Mouse (Mus musculus) kidney, embryonic 16.5 days (tissue): ENCODE measurements around the gene Trp53inp2. TPM values are rescaled to one million over a fixed set of nuclear protein-coding genes. Genes with fewer than 3 reads are reported as not detected.

ENCODE experiments used
- ATAC-seq: fragments of 200-750 bp; cut with Nextera tagmentation; 2 replicates; pipeline ENCODE4 v1.8.0; 2017; ENCODE audit warnings: moderate TSS enrichment; ENCODE audit not compliant: low FRiP score, low TSS enrichment
- H3K27ac ChIP-seq: fragments of 300-500 bp; sonication (generic); 2 replicates; pipeline ENCODE4 v1.5.1; 2014; ENCODE audit warnings: low read length
- H3K27me3 ChIP-seq: fragments of 300-500 bp; sonication (generic); 2 replicates; pipeline ENCODE4 v1.6.1; 2014; ENCODE audit warnings: low read length, control low read depth, mixed read lengths; ENCODE audit not compliant: insufficient read depth
- H3K36me3 ChIP-seq: fragments of 300-500 bp; sonication (generic); 2 replicates; pipeline ENCODE4 v1.6.1; 2014; ENCODE audit warnings: low read length, control low read depth, mixed read lengths; ENCODE audit not compliant: insufficient read depth
- H3K4me1 ChIP-seq: fragments of 300-500 bp; sonication (generic); 2 replicates; pipeline ENCODE4 v1.6.1; 2014; ENCODE audit warnings: low read length, control low read depth, mixed read lengths; ENCODE audit not compliant: insufficient read depth
- H3K4me2 ChIP-seq: fragments of 300-500 bp; sonication (generic); replicated peaks from 2 replicates; pipeline ENCODE4 v1.6.1; 2014; ENCODE audit warnings: low read depth, low read length
- H3K4me3 ChIP-seq: fragments of 300-500 bp; sonication (generic); 2 replicates; pipeline ENCODE4 v1.5.1; 2014; ENCODE audit warnings: mild to moderate bottlenecking, low read length
- H3K9ac ChIP-seq: fragments of 300-500 bp; sonication (generic); replicated peaks from 2 replicates; pipeline ENCODE4 v1.6.1; 2014; ENCODE audit warnings: low read length
- H3K9me3 ChIP-seq: fragments of 300-500 bp; sonication (generic); 2 replicates; pipeline ENCODE4 v1.6.1; 2016; ENCODE audit warnings: low read length, control low read depth
- WGBS: fragments of 180-500 bp; shearing (Covaris S2); extraction: QIAGEN DNeasy Blood & Tissue Kit; methylation state at CpG from one replicate; pipeline ENCODE4 v1.1.7; 2014; 5-methylcytosine and 5-hydroxymethylcytosine counted together
- polyA plus RNA-seq: library from polyadenylated mRNA; unstranded; fragments of >200 nt; fragmentation: Nextera tagmentation; extraction: Ambion mirVana; gene quantifications from 2 replicates; pipeline ENCODE4 v1.2.1, GENCODE M21; 2015

The Trp53inp2 gene
- polyA plus RNA-seq, 1 experiment from 2014 or later: 28.5 TPM

- peak overlapping the region; percentile 98 for H3K27ac ChIP-seq
- peak overlapping the region; percentile 96 for H3K4me3 ChIP-seq
- H3K36me3 ChIP-seq: no peaks in the 10 kb centered on the region
- H3K4me1 ChIP-seq: peaks cover 30% of the 10 kb centered on the region
- H3K27me3 ChIP-seq: peaks cover 9% of the 10 kb centered on the region; the same call in 1 of the 2 replicates
- peak overlapping the region; percentile 98 for H3K9ac ChIP-seq
- H3K4me2 ChIP-seq: peak overlapping the region; percentile 94
- peak; percentile 92 for ATAC-seq
- under 1% methylated on average over 67 of the region's 68 CpGs for WGBS
- no peaks in the 10 kb centered on the region for H3K9me3 ChIP-seq
Observed at GRCm38 (mm10) chr2:155381643-155382331, 928 bp downstream of the Trp53inp2 start.

GRCm38 (mm10) chr2:155382332-155382700 lies 1.5 kb downstream of the Trp53inp2 start:
- Histone ChIP-seq H3K4me1 (peaks cover 30% of the 10 kb centered on the region), H3K4me3 (peak overlapping the region; percentile 96), H3K9ac (peak overlapping the region; percentile 98), H3K36me3 (0 out of 2 replicates have a peak, but pooled peaks cover 4% of the 10 kb centered on the region), H3K27ac (peak overlapping the region; percentile 98), H3K4me2 (peak overlapping the region; percentile 94), H3K9me3 (no peaks in the 10 kb centered on the region), H3K27me3 (peaks cover 9% of the 10 kb centered on the region; the same call in 1 of the 2 replicates)
- 25% methylated on average over 6 of the region's 6 CpGs for WGBS
- peak; percentile 23 for ATAC-seq

GRCm38 (mm10) chr2:155382791-155383438 lies 2.1 kb downstream of the Trp53inp2 start:
- H3K9ac ChIP-seq: no peak overlapping the region
- H3K27ac ChIP-seq: no peak overlapping the region

GRCm38 (mm10) chr2:155385090-155385489 lies 4.2 kb downstream of the Trp53inp2 start:
- ATAC-seq: no peak
- Histone ChIP-seq H3K27ac (no peak overlapping the region), H3K9ac (no peak overlapping the region), H3K36me3 (peaks cover 18% of the 10 kb centered on the region; the same call in 1 of the 2 replicates), H3K4me2 (no peak overlapping the region), H3K9me3 (no peaks in the 10 kb centered on the region), H3K27me3 (peaks cover 4% of the 10 kb centered on the region; the same call in 1 of the 2 replicates), H3K4me1 (peaks cover 30% of the 10 kb centered on the region), H3K4me3 (no peak overlapping the region)
- WGBS: 27% methylated on average over 7 of the region's 7 CpGs

More at GRCm38 (mm10) chr2:155382791-155383438, 2.1 kb downstream of the Trp53inp2 start:
- 79% methylated on average over 2 of the region's 2 CpGs for WGBS
- no peak for ATAC-seq
- Histone ChIP-seq H3K4me3 (peak overlapping the region; percentile 96), H3K4me2 (peak overlapping the region; percentile 94), H3K9me3 (no peaks in the 10 kb centered on the region), H3K27me3 (peaks cover 9% of the 10 kb centered on the region; the same call in 1 of the 2 replicates), H3K4me1 (peaks cover 30% of the 10 kb centered on the region), H3K36me3 (0 out of 2 replicates have a peak, but pooled peaks cover 7% of the 10 kb centered on the region)

- Histone ChIP-seq H3K9ac (no peak overlapping the region), H3K4me3 (no peak overlapping the region), H3K27ac (no peak overlapping the region), H3K4me2 (0 out of 2 replicates have a peak overlapping the region, but pooled peaks have one; percentile 3), H3K27me3 (no peaks in the 10 kb centered on the region), H3K4me1 (peaks cover 24% of the 10 kb centered on the region), H3K36me3 (peaks cover 24% of the 10 kb centered on the region), H3K9me3 (no peaks in the 10 kb centered on the region)
- ATAC-seq: no peak
- 48% methylated on average over 18 of the region's 18 CpGs for WGBS
Observed at GRCm38 (mm10) chr2:155385731-155386533, 5.1 kb downstream of the Trp53inp2 start.

- H3K4me3 ChIP-seq: no peak overlapping the region
- WGBS: 17% methylated on average over 27 of the region's 27 CpGs
Observed at GRCm38 (mm10) chr2:155386534-155386899, 5.7 kb downstream of the Trp53inp2 start.

GRCm38 (mm10) chr2:155387052-155387451 lies 6.2 kb downstream of the Trp53inp2 start:
- no peak overlapping the region for H3K4me2 ChIP-seq
- no peak overlapping the region for H3K4me3 ChIP-seq
- peaks cover 21% of the 10 kb centered on the region for H3K4me1 ChIP-seq
- H3K27ac ChIP-seq: no peak overlapping the region
- 70% methylated on average over 4 of the region's 4 CpGs for WGBS
- H3K9me3 ChIP-seq: no peaks in the 10 kb centered on the region
- H3K36me3 ChIP-seq: peaks cover 28% of the 10 kb centered on the region
- no peak for ATAC-seq
- H3K27me3 ChIP-seq: no peaks in the 10 kb centered on the region
- no peak overlapping the region for H3K9ac ChIP-seq

More at GRCm38 (mm10) chr2:155386534-155386899, 5.7 kb downstream of the Trp53inp2 start:
- Histone ChIP-seq H3K4me1 (peaks cover 21% of the 10 kb centered on the region), H3K4me2 (0 out of 2 replicates have a peak overlapping the region, but pooled peaks have one; percentile 3), H3K27me3 (no peaks in the 10 kb centered on the region), H3K27ac (no peak overlapping the region), H3K9me3 (no peaks in the 10 kb centered on the region), H3K36me3 (peaks cover 28% of the 10 kb centered on the region), H3K9ac (no peak overlapping the region)
- ATAC-seq: no peak

- H3K36me3 ChIP-seq: peaks cover 28% of the 10 kb centered on the region
- H3K4me2 ChIP-seq: no peak overlapping the region
- peaks cover 10% of the 10 kb centered on the region; the same call in 1 of the 2 replicates for H3K4me1 ChIP-seq
- WGBS: 73% methylated on average over 2 of the region's 2 CpGs
- no peak overlapping the region for H3K4me3 ChIP-seq
- no peaks in the 10 kb centered on the region for H3K9me3 ChIP-seq
- no peak overlapping the region for H3K27ac ChIP-seq
- ATAC-seq: no peak
- H3K27me3 ChIP-seq: no peaks in the 10 kb centered on the region
- no peak overlapping the region for H3K9ac ChIP-seq
Observed at GRCm38 (mm10) chr2:155388573-155388972, 7.7 kb downstream of the Trp53inp2 start.

- Histone ChIP-seq H3K4me3 (no peak overlapping the region), H3K36me3 (peaks cover 37% of the 10 kb centered on the region)
Observed at GRCm38 (mm10) chr2:155394586-155394985, 13.7 kb downstream of the Trp53inp2 start.

More at GRCm38 (mm10) chr2:155394586-155394985, 13.7 kb downstream of the Trp53inp2 start:
- no peak overlapping the region for H3K27ac ChIP-seq
- H3K9me3 ChIP-seq: no peaks in the 10 kb centered on the region
- H3K4me1 ChIP-seq: no peaks in the 10 kb centered on the region
- no peaks in the 10 kb centered on the region for H3K27me3 ChIP-seq
- 92% methylated on average over 5 of the region's 5 CpGs for WGBS
- no peak overlapping the region for H3K4me2 ChIP-seq
- no peak for ATAC-seq
- no peak overlapping the region for H3K9ac ChIP-seq
